Mouse (Mus musculus) myocyte (in vitro differentiated cells): ENCODE measurements around the gene Nxnl1. TPM values are rescaled to one million over a fixed set of nuclear protein-coding genes. Genes with fewer than 3 reads are reported as not detected.

ENCODE experiments used
- H3K27me3 ChIP-seq: one replicate; pipeline ENCODE4 v1.6.1; 2011; ENCODE audit not compliant: control insufficient read depth, insufficient read depth, insufficient read length
- H3K36me3 ChIP-seq: one replicate; pipeline ENCODE4 v1.6.1; 2011; ENCODE audit not compliant: control insufficient read depth, insufficient read depth
- H3K4me2 ChIP-seq: one replicate; pipeline ENCODE4 v1.6.1; 2011; ENCODE audit warnings: low read depth, control low read depth
- H3K4me3 ChIP-seq: one replicate; pipeline ENCODE4 v1.5.1; 2011; ENCODE audit warnings: mild to moderate bottlenecking, control low read depth, moderate library complexity
- H3K79me2 ChIP-seq: one replicate; pipeline ENCODE4 v1.6.1; 2011; ENCODE audit not compliant: control insufficient read depth, insufficient read depth
- H3ac ChIP-seq: one replicate; pipeline ENCODE4 v1.6.1; 2011; ENCODE audit not compliant: control insufficient read depth, insufficient read length
- CEBPB ChIP-seq: IDR thresholded peaks from 2 replicates; pipeline ENCODE4 v1.6.1; 2011; ENCODE audit warnings: mild to moderate bottlenecking, moderate library complexity; ENCODE audit not compliant: poor library complexity, insufficient read depth, severe bottlenecking
- E2F4 ChIP-seq: IDR thresholded peaks from one replicate; pipeline ENCODE4 v1.6.1; 2011; ENCODE audit warnings: mild to moderate bottlenecking, control low read depth, moderate library complexity; ENCODE audit not compliant: insufficient read depth
- MAX ChIP-seq: IDR thresholded peaks from one replicate; pipeline ENCODE4 v1.6.1; 2011; ENCODE audit warnings: low read depth, mild to moderate bottlenecking, control low read depth
- MYOD1 ChIP-seq, 3 experiments: IDR thresholded peaks; one replicate each; pipeline ENCODE4 v1.6.1; 2011; ENCODE audit warnings: control low read depth in 2 of 3, low read depth in 2 of 3, mild to moderate bottlenecking in 2 of 3, moderate library complexity in 1 of 3; ENCODE audit not compliant: insufficient read length in 2 of 3, control insufficient read depth in 1 of 3
- MYOG ChIP-seq, 3 experiments: IDR thresholded peaks; one replicate each; pipeline ENCODE4 v1.6.1; 2011; ENCODE audit warnings: control low read depth in 2 of 3, low read depth in 2 of 3, mild to moderate bottlenecking in 2 of 3; ENCODE audit not compliant: insufficient read length in 2 of 3, control insufficient read depth in 1 of 3, insufficient read depth in 1 of 3
- POLR2A ChIP-seq: IDR thresholded peaks from one replicate; pipeline ENCODE4 v1.6.1; 2011; ENCODE audit warnings: low read depth, mild to moderate bottlenecking, control low read depth, moderate library complexity; ENCODE audit not compliant: insufficient read length
- POLR2AphosphoS2 ChIP-seq: IDR thresholded peaks from one replicate; pipeline ENCODE4 v1.6.1; 2011; ENCODE audit warnings: low read depth, control low read depth; ENCODE audit not compliant: insufficient read length
- REST ChIP-seq: IDR thresholded peaks from one replicate; pipeline ENCODE4 v1.6.1; 2011; ENCODE audit warnings: mild to moderate bottlenecking, control low read depth, moderate library complexity; ENCODE audit not compliant: insufficient read depth, insufficient read length
- SRF ChIP-seq: IDR thresholded peaks from one replicate; pipeline ENCODE4 v1.6.1; 2011; ENCODE audit warnings: low read depth; ENCODE audit not compliant: control insufficient read depth, insufficient read length
- TCF12 ChIP-seq: IDR thresholded peaks from one replicate; pipeline ENCODE4 v1.6.1; 2011; ENCODE audit warnings: mild to moderate bottlenecking, control low read depth; ENCODE audit not compliant: poor library complexity, insufficient read depth, severe bottlenecking
- TCF3 ChIP-seq: IDR thresholded peaks from one replicate; pipeline ENCODE4 v1.6.1; 2011; ENCODE audit warnings: low read depth, control low read depth; ENCODE audit not compliant: insufficient read length
- USF1 ChIP-seq: IDR thresholded peaks from one replicate; pipeline ENCODE4 v1.6.1; 2011; ENCODE audit warnings: low read depth, mild to moderate bottlenecking, control low read depth, moderate library complexity
- polyA plus RNA-seq: library from polyadenylated mRNA; unstranded; fragments of >200 nt; fragmentation: generic; extraction: Trizol; gene quantifications from one replicate; pipeline ENCODE4 v1.2.1, GENCODE M21; 2012; ENCODE audit warnings: missing spikeins

Gene Nxnl1
- polyA plus RNA-seq: 0.04 TPM

DNA sequence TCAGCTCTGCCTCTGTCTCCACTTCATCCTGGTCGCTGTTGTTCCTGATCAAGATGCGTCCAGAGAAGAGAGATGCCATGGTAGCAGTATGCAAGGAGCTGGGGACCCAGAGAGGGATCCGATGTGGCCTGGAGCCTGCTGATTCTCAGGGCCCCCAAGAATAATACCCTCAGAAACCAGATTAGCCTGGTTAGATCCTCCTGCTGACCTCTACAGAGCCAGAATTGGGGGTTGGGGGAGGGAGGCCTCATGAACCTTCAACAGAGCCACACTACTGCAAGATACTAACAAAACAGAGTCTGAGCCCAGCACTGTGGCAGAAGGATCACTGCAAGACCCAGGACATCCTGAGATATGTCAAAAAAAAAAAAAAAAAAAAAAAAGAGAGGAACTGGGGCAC lies at the start of gene Nxnl1:
Gene Nxnl1, minus strand, starts transcription at position 101 of the 400 bp plus-strand sequence.
- no peak within 1 kb of the TSS for H3ac ChIP-seq
- H3K4me3 ChIP-seq: no peak within 1 kb of the TSS
- no peaks in the 10 kb centered on the region for H3K79me2 ChIP-seq
- TF ChIP-seq SRF: no peak
- no peak for TF ChIP-seq MYOD1 (IDR thresholded peaks at IDR 0.05; ENCODE audit: control insufficient read depth in 1 of 3, insufficient read length in 2 of 3, low read depth in 2 of 3)
- no peak for TF ChIP-seq TCF3
- TF ChIP-seq REST: no peak
- no peak for TF ChIP-seq POLR2A
- TF ChIP-seq POLR2AphosphoS2: no peak
- TF ChIP-seq E2F4: no peak
- no peak for TF ChIP-seq TCF12
- no peak for TF ChIP-seq CEBPB
- TF ChIP-seq MYOG (IDR thresholded peaks at IDR 0.05; ENCODE audit: control insufficient read depth in 1 of 3, insufficient read depth in 1 of 3, insufficient read length in 2 of 3, low read depth in 2 of 3): no peak
- no peak for TF ChIP-seq USF1
- no peak for TF ChIP-seq MAX
- H3K36me3 ChIP-seq: no peaks in the 10 kb centered on the region
- H3K27me3 ChIP-seq: no peaks in the 10 kb centered on the region
- no peak within 1 kb of the TSS for H3K4me2 ChIP-seq

DNA sequence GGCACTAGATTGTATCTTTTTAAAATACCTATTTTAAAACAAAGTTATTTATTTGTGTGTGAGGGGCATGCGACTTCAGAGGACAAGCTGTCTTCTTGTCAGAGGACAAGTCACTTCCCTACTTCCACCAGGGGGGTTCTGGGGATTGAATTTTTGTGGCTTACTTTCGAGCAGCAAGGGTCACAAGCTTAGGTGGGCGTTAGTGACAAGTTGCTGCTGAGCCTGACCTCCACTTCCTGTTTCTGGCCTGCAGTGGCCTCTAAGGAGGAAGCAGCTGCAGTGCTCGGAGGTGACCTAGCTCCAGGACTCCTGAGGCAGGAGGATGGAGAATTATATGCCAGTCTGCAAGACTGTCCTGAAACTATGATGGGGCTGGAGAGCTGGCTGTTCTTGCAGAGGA lies 47.0 kb upstream of the Nxnl1 start:
- no peaks in the 10 kb centered on the region for H3K36me3 ChIP-seq
- H3K4me3 ChIP-seq: no peak overlapping the region
- TF ChIP-seq POLR2AphosphoS2 (no peak), TCF3 (no peak), USF1 (no peak), MYOD1 (IDR thresholded peaks at IDR 0.05; ENCODE audit: control insufficient read depth in 1 of 3, insufficient read length in 2 of 3, low read depth in 2 of 3) (peak in 1 of 3 experiments; percentile 14)

DNA sequence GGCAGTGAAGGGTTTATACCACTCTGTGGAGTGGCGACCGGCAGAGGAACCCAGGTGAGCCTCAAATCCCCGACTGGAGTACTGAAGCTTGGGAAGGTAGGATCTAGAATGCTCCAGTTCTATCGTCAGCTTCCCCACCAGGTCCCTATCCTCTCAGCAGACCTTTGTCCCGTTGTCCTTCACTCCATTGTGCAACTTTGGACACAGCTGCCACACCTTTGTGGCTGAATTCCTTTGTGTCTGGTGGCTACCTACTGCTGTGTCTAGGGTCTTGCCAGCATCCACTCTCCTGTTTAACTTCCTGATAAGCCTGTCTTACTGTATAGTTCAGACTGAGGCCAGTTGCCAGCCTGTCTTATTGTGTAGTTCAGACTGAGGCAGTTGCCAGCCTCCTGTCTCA lies 45.7 kb upstream of the Nxnl1 start:
- Histone ChIP-seq H3K4me3 (peak overlapping the region; percentile 44), H3K79me2 (peaks cover 3% of the 10 kb centered on the region), H3K4me2 (peak overlapping the region; percentile 73), H3K36me3 (no peaks in the 10 kb centered on the region), H3K27me3 (no peaks in the 10 kb centered on the region), H3ac (no peak overlapping the region)
- no peak for TF ChIP-seq SRF
- TF ChIP-seq TCF12: no peak
- no peak for TF ChIP-seq POLR2A
- TF ChIP-seq TCF3: no peak
- TF ChIP-seq E2F4: no peak
- no peak for TF ChIP-seq REST
- TF ChIP-seq USF1: no peak
- TF ChIP-seq CEBPB: no peak

More for the DNA sequence above, 47.0 kb upstream of the Nxnl1 start:
- Histone ChIP-seq H3K27me3 (no peaks in the 10 kb centered on the region), H3K79me2 (peaks cover 3% of the 10 kb centered on the region), H3ac (no peak overlapping the region), H3K4me2 (no peak overlapping the region)

DNA sequence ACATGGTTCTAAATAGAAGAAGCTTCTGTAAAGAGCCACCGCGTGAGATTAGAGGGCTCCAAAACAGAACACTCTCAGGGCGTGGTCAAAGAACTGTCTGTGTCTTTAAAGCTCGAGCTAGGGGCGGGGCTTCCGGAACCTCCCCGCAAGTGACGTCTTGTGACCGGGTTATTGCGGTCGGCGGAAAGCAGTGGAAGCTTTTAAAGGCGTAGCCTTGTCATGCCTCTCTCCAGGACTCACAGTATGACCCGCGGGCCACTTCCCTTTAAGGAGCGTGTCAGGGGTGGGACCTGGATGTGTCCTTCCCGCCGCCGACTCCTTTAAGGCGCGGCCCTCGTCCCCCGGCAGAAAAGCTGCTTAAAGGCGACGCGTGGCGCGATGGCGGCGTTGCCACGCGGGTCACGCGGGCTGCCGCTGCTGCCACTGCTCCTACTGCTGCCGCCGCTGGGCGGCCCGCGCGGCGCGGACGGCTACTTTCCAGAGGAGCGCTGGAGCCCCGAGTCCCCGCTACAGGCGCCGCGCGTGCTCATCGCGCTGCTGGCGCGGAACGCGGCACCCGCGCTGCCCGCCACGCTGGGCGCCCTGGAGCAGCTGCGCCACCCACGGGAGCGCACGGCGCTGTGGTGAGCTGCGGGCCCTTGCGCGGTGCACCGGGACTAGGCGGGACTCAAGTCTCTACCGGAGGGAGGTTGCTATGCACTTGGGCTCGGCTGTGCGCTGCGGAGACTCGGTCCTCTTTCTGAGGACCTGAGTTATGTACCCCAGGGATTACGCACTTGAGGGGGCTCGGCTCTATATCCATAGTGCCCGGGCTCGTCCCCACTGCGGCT lies 44.6 kb upstream of the Nxnl1 start, which contains the start of gene Colgalt1:
Gene Colgalt1, plus strand, starts transcription at position 177 of the 830 bp plus-strand sequence.
- H3K27me3 ChIP-seq: no peaks in the 10 kb centered on the region
- peak; percentile 93 for TF ChIP-seq POLR2A
- TF ChIP-seq MYOD1 (IDR thresholded peaks at IDR 0.05; ENCODE audit: control insufficient read depth in 1 of 3, insufficient read length in 2 of 3, low read depth in 2 of 3): peak in 2 of 3 experiments; percentile 79 to 89
- TF ChIP-seq USF1: no peak
- TF ChIP-seq E2F4: peak; percentile 32
- peak in 2 of 3 experiments; percentile 87 to 88 for TF ChIP-seq MYOG (IDR thresholded peaks at IDR 0.05; ENCODE audit: control insufficient read depth in 1 of 3, insufficient read depth in 1 of 3, insufficient read length in 2 of 3, low read depth in 2 of 3)
- TF ChIP-seq POLR2AphosphoS2: peak; percentile 71
- peak within 1 kb of the TSS; percentile 44 for H3K4me3 ChIP-seq
- peak within 1 kb of the TSS; percentile 71 for H3ac ChIP-seq
- no peaks in the 10 kb centered on the region for H3K36me3 ChIP-seq
- peaks cover 3% of the 10 kb centered on the region for H3K79me2 ChIP-seq
- H3K4me2 ChIP-seq: peak within 1 kb of the TSS; percentile 73

DNA sequence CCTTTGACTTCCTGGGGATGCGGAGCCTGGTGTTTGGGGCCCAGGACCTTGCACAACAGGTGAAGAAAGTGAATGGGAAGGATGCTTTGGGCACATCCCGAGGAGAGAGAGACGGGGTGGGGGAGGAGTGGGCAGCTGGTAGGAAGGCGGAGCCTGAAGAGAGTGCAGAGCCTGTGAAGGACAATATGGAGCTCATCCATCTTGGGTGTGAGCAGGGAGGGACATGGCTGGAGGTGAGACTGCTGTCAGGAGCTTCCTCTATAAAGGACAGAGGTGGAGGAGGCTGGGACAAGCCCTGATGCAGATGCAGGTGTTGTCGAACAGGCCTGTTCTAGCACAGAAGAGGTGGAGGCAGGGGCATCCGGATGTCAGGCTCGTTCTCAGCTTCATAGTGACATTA lies 37.6 kb upstream of the Nxnl1 start:
- no peak for TF ChIP-seq TCF12
- no peak for TF ChIP-seq POLR2AphosphoS2
- no peak for TF ChIP-seq TCF3
- TF ChIP-seq REST: no peak
- TF ChIP-seq POLR2A: no peak
- TF ChIP-seq SRF: no peak
- no peak for TF ChIP-seq MYOD1 (IDR thresholded peaks at IDR 0.05; ENCODE audit: control insufficient read depth in 1 of 3, insufficient read length in 2 of 3, low read depth in 2 of 3)
- TF ChIP-seq USF1: no peak
- no peak for TF ChIP-seq E2F4
- Histone ChIP-seq H3K79me2 (no peaks in the 10 kb centered on the region), H3ac (no peak overlapping the region), H3K36me3 (no peaks in the 10 kb centered on the region), H3K4me3 (no peak overlapping the region), H3K27me3 (no peaks in the 10 kb centered on the region), H3K4me2 (no peak overlapping the region)
